Mouse (Mus musculus): ENCODE results near the gene Scgn. TPM values are rescaled to one million over a fixed set of nuclear protein-coding genes. Genes with fewer than 3 reads are reported as not detected.

Gene Scgn
- polyA plus RNA-seq, 1 experiment from 2014 or later = 0.21 TPM

DNA sequence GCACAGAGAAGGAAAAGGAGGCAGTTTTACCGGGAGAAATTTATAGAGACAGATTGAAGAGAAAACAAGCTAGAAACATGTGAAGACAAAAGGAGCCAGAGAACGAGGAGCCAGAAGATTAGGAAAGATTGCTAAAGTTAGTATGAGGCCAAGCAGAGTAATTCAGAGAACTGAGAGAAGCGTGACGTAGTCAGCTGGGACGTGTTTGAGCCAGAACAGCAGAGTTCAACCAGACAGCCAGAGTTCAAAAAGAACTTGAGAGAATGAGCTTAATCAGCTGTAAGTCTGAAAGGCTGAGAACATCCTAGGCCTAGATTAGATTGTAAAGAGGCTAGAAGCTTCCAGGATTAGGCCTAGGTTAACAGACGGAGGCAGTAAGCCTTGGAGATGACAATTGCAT is 50.7 kb downstream of the Scgn start:
- DNase-seq (ENCODE audit: low read depth, low spot score) (no peak), ATAC-seq (no peak)
- ChIA-PET CTCF (interaction anchor here (1.0 to 1.2 kb wide), 2 partner anchors 11 to 14 kb away, joined by 4 read pairs; no protein-coding TSS in a partner anchor), POLR2A (no interaction called here)
- in situ Hi-C loops (cut with MboI; ENCODE audit: low pct_unique_long_range_greater_than_20kb) = no loop called here
- TF ChIP-seq CTCF (IDR thresholded peaks at IDR 0.05) = no peak
- H3K27me3 ChIP-seq = no peaks in the 10 kb centered on the region

GRCm38 (mm10) chr13:23938699-23939098 is 52.3 kb downstream of the Scgn start:
- CTCF ChIA-PET = no interaction called here
- H3K27me3 ChIP-seq = no peaks in the 10 kb centered on the region
- no peak for TF ChIP-seq CTCF (IDR thresholded peaks at IDR 0.05)
- ATAC-seq (no peak), DNase-seq (ENCODE audit: low read depth, low spot score) (no peak)
- POLR2A ChIA-PET = no interaction called here
- in situ Hi-C loops (cut with MboI; ENCODE audit: low pct_unique_long_range_greater_than_20kb) = no loop called here

DNA sequence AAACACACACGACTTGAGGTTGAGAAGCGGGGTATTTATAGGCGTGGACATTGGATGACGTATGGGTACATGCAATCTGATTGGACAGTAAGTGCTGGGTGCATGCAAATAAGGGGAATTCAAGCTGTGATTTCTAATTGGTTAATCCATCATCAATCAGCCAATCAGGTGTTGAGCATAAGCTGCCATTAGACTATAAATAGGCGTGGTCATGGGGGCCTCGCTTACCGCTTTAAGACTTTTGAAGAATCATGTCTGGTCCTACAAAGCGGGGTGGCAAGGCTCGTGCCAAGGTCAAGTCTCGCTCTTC is 56.8 kb downstream of the Scgn start, which contains the start of gene Hist1h2aa:
Gene Hist1h2aa (plus strand): TSS at position 252 of the 310 bp plus-strand sequence.
- POLR2A ChIA-PET = no interaction called here
- in situ Hi-C loops (cut with MboI; ENCODE audit: low pct_unique_long_range_greater_than_20kb) = no loop called here
- no peak for TF ChIP-seq CTCF (IDR thresholded peaks at IDR 0.05)
- H3K27me3 ChIP-seq = no peaks in the 10 kb centered on the region
- DNase-seq (ENCODE audit: low read depth, low spot score) (no peak), ATAC-seq (no peak)
- CTCF ChIA-PET = interaction anchor here (1.6 kb wide), 1 partner anchor 11 kb away, joined by 3 read pairs; no protein-coding TSS in a partner anchor

GRCm38 (mm10) chr13:23933421-23934210 is 57.4 kb downstream of the Scgn start, which contains the start of gene Hist1h2ba:
Hist1h2ba (minus strand) TSS chr13:23934156.
- ChIA-PET POLR2A (no interaction called here), CTCF (interaction anchor here (1.6 kb wide), 1 partner anchor 11 kb away, joined by 3 read pairs; no protein-coding TSS in a partner anchor)
- TF ChIP-seq CTCF (IDR thresholded peaks at IDR 0.05) = no peak
- H3K27me3 ChIP-seq = no peaks in the 10 kb centered on the region
- in situ Hi-C loops (cut with MboI; ENCODE audit: low pct_unique_long_range_greater_than_20kb) = no loop called here
- no peak for ATAC-seq
- DNase-seq (ENCODE audit: low read depth, low spot score) = no peak

DNA sequence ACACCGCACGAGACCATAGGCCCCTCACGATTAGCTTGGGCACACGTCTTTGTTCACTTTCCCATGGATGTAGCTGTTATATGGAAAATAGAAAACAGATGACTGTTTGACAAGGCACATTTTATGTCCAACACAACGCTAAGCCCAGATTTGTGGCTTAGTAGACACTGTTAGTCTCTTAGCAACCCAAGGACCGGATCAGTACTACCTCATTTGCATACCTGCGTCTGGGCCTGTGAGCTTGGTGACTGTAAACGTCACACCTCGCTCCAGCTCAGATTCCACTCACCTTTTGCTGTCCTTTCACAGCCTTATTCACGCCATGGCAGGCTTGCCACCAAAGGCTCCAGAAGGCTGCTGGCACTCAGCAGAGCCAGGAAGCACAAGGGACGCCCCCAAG is 60.1 kb downstream of the Scgn start:
- in situ Hi-C loops (cut with MboI; ENCODE audit: low pct_unique_long_range_greater_than_20kb) = no loop called here
- ATAC-seq (no peak), DNase-seq (ENCODE audit: low read depth, low spot score) (no peak)
- ChIA-PET POLR2A (no interaction called here), CTCF (no interaction called here)
- H3K27me3 ChIP-seq = peaks cover 7% of the 10 kb centered on the region
- TF ChIP-seq CTCF (IDR thresholded peaks at IDR 0.05) = no peak

DNA sequence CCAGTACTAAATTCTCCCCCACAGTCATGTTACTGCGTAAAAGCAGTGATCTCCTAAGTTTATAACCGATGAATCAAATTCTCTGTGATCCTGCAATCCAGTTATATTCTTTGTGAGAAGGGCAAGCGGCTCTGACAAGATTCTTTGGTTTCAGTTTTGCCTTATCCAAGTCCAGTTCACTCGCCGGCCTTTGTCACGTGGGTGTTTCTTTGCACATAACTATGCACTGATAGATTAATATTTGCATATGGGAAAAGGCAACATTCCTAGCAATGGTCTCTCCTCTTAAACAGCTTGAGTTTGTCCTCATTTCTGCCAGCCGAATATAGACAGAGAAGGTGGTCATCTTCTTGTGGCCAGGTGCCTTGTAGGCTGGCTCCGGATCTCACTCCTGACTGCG is 60.6 kb downstream of the Scgn start:
- ChIA-PET CTCF (no interaction called here), POLR2A (no interaction called here)
- DNase-seq (ENCODE audit: low read depth, low spot score) (no peak), ATAC-seq (no peak)
- H3K27me3 ChIP-seq = peaks cover 7% of the 10 kb centered on the region
- no peak for TF ChIP-seq CTCF (IDR thresholded peaks at IDR 0.05)
- in situ Hi-C loops (cut with MboI; ENCODE audit: low pct_unique_long_range_greater_than_20kb) = no loop called here

DNA sequence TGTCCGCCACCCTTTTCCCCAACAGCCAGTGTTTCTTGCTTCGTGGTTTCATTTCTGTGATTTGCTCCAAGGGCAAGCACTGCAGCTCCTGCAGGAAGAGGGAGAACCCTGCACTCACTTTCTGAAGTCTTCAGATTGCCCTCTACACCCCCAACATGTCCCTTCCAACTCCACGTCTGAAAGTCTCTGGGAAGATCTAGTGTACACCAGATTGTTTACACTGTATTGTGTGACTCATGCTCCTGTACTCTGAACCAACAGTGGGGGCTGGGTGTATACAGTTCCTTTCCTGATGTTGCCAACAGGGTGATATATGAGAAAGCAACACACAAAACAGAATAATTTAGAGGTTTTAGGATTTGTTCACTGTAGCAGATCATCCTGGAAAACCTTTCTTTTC is 62.4 kb downstream of the Scgn start:
- in situ Hi-C loops (cut with MboI; ENCODE audit: low pct_unique_long_range_greater_than_20kb) = no loop called here
- DNase-seq (ENCODE audit: low read depth, low spot score) = no peak
- POLR2A ChIA-PET = no interaction called here
- ATAC-seq = no peak
- peaks cover 11% of the 10 kb centered on the region for H3K27me3 ChIP-seq
- TF ChIP-seq CTCF (IDR thresholded peaks at IDR 0.05) = no peak
- CTCF ChIA-PET = interaction anchor here (1.4 kb wide), 1 partner anchor 14 kb away, joined by 3 read pairs; the partner anchor contains the start of gene Slc17a4

GRCm38 (mm10) chr13:23925792-23926191 is 65.2 kb downstream of the Scgn start:
- DNase-seq (ENCODE audit: low read depth, low spot score) (no peak), ATAC-seq (no peak)
- in situ Hi-C loops (cut with MboI; ENCODE audit: low pct_unique_long_range_greater_than_20kb) = no loop called here
- TF ChIP-seq CTCF (IDR thresholded peaks at IDR 0.05) = no peak
- ChIA-PET CTCF (interaction anchor here (1.0 to 1.7 kb wide), 3 partner anchors 15 to 148 kb away, joined by 3 to 4 read pairs (median 4); no protein-coding TSS in a partner anchor), POLR2A (no interaction called here)
- peaks cover 11% of the 10 kb centered on the region for H3K27me3 ChIP-seq

DNA sequence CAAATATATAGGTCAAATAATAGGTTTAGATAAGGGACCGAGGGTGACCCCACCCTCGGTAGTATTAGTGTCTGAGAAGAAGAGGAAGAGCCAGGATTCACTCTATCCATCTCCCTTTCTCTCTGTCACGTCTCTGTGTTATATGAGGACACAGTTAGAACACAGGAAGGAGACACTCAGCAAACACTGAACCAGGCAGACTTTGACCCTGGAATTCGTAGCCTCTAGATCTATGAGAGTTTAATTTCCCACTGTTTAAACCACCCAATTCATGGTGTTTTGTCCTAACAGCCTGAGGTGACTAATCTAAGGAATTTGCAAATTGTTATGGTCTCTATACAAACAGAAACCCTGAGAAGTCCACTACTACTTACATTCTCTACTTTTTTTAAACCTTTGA is 73.3 kb downstream of the Scgn start:
- ChIA-PET CTCF (no interaction called here), POLR2A (no interaction called here)
- no peaks in the 10 kb centered on the region for H3K27me3 ChIP-seq
- ATAC-seq (no peak), DNase-seq (ENCODE audit: low read depth, low spot score) (no peak)
- no peak for TF ChIP-seq CTCF (IDR thresholded peaks at IDR 0.05)
- in situ Hi-C loops (cut with MboI; ENCODE audit: low pct_unique_long_range_greater_than_20kb) = no loop called here

DNA sequence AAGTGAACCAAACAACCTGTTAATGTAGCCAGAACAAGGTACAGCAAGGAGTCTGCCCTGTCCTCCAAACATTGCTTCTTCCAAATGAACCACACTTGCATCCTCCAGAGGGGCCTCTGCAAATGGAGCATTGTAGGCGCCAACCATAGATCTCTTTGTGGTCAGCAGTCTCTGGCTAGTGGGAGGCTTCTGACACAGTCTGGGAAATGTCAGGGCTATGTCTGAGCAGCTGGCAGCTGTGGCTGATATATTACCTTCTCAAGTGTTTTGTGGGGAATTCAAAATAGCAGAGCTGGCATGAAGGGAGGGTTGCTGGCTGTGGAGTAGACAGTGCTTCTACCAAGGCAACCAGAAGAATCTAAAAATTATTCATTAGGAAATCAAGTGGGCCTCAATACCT is 74.9 kb downstream of the Scgn start:
- ChIA-PET CTCF (interaction anchor here (1.2 kb wide), 1 partner anchor 11 kb away, joined by 3 read pairs; no protein-coding TSS in a partner anchor), POLR2A (no interaction called here)
- DNase-seq (ENCODE audit: low read depth, low spot score) (no peak), ATAC-seq (no peak)
- no peaks in the 10 kb centered on the region for H3K27me3 ChIP-seq
- in situ Hi-C loops (cut with MboI; ENCODE audit: low pct_unique_long_range_greater_than_20kb) = no loop called here
- no peak for TF ChIP-seq CTCF (IDR thresholded peaks at IDR 0.05)

- H3K27me3 ChIP-seq = no peaks in the 10 kb centered on the region
- POLR2A ChIA-PET = no interaction called here
- in situ Hi-C loops (cut with MboI; ENCODE audit: low pct_unique_long_range_greater_than_20kb) = no loop called here
- DNase-seq (ENCODE audit: low read depth, low spot score) (no peak), ATAC-seq (no peak)
- CTCF ChIA-PET = interaction anchor here (0.8 to 1.2 kb wide), 2 partner anchors 12 to 14 kb away, joined by 3 read pairs; no protein-coding TSS in a partner anchor
- no peak for TF ChIP-seq CTCF (IDR thresholded peaks at IDR 0.05)
Measured at GRCm38 (mm10) chr13:23914376-23915167, 76.4 kb downstream of the Scgn start, which contains the start of gene Slc17a4. Slc17a4 (minus strand) TSS chr13:23915009.
